Mouse (Mus musculus) gastrocnemius, adult 8-10 months (tissue): ENCODE data around the gene Mrgpre. TPM values are rescaled to one million over a fixed set of nuclear protein-coding genes. Genes with fewer than 3 reads are reported as not detected.

ENCODE experiments used
- DNase-seq, 2 experiments: peaks; one replicate each; pipeline ENCODE4 v3.0.0; 2022; ENCODE audit warnings: low spot score in 2 of 2
- microRNA-seq: library from miRNA; unstranded; fragments of <30 nt; microRNA quantifications from one replicate; pipeline ENCODE4 v1.2.0, GENCODE M21; 2022
- total RNA-seq, 4 experiments: library from RNA; stranded (reverse); gene quantifications; 2 replicates each; pipeline ENCODE4 v1.2.4; 2022

The Mrgpre gene
- total RNA-seq, 4 experiments from 2014 or later, result 0.32 to 0.87 (median 0.44) TPM

DNA sequence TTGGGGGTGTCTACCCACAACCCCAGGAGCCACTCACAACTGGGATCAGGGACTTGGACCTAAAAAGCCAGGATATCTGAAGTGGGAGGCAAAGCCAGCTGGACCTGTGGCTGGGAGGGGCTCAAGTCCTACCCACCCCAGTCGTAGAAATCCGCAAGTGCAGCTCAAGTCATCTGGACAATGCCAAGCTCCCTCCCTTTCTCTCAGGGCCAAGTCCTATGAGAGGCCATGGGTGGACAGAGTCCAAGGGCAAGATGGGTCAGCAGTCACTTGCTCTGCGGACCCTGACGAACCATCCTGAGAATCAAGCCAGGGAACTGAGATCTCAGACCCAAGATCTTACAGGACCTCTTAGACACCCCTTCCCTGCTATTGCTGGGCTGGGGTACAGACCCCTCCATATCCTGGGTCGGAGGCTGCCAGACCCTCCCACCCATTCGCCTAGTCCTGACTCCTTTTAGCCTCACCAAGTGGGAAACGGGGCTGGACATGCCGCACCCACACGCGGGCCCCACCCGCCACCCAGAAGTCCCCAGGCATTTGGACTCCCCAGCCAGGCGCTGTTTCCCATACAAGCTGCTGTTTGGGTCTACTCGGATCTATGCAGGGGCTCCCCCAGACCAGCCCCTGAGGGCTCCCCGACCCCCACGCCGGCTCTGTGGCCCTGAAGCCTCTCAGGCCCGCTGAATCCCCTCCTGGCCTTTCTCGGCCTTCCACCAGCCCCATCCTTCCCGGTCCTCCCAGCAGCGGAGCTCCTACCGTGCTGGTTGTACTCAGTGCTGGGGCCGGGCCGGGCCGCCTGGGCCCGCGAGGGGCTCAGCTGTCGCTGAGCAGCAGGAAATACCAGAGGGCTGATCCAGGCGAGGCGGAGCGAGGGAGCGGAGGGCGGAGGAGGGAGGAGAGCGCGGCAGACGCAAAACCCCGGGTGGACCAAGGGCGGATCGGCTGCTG is 44.5 kb downstream of the Mrgpre start:
- DNase-seq, result peak; percentile 72 to 80

DNA sequence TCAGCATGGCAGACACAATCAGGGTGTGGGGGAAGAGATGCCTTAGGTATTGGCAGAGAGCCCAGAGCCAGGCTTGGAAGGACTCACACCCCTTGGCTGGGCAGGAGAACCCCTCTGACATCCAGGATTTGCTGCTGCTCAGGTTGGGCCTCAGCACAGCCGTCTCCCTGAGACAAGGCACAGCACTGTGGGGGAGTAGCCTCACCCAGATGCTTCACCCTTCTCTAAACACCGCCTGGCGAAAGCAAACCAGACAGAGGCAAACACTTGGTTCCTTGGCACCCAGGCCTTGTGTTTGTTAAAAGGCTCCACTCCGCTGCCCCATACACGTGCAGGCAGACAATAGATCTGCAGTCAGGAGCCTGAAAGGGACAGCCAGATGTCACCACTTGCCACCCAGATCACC is 45.7 kb downstream of the Mrgpre start:
- DNase-seq, result no peak

DNA sequence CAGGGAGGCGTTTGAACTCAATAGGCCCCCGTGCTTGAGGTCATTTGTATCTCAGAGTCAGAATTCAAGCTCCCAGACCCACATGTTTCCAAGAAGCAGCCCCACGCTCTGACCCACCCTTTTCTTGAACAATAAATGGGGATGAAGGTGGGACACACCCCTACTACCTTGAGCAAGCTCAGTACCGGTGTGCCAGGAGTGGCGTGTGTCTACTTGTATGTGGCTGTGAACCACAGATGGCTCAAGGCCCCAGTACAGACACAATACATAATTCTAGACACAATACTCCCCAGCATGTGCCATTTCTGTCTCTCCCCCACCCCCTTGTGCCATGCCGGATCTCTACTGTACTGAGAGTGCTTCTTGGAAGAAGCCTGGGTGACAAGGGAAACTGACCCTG is 46.1 kb downstream of the Mrgpre start:
- DNase-seq, result no peak

DNA sequence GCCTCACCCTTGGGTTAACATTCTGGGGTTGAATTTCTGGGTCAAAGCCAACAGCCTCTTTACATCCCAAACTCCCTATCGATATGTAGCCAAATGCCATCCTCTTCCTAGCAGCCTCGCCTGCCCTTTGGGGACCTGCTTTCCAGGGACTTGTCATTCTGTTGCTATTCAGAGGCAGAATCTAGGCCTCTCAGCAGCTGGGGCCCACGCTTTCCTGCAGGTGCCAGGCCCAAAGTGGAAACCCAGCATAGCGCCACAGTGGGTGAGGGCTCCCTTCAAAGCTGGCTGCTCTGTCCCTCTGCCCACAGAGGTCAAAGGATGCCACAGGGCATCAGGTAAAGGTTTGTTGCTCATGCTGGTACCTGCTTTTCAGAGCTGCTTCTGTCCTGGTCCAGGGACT is 50.6 kb downstream of the Mrgpre start:
- DNase-seq, result no peak

DNA sequence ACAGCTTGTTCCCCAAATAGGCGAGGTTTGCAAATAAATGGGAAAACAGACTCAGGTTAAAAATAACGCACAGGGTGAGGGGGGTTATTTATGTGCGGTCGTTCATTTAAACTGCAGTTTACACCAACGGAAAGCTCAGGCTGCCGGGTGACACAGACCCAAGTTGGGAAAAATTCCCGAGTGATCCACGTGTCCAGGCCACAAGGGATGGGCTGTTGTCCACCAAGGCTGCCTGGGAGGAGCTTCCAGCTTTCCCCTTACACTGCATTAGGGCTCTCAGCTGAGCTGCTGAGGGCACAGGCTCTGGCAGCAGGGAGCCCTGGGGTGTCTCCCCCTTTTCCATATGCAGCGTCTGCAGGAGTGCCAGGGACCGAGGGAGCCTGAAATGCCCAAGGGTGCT is 54.4 kb downstream of the Mrgpre start:
- DNase-seq, result peak in 1 of 2 experiments; percentile 33

Small RNAs within 50 kb of the gene (microRNA-seq; reads per million reads assigned to microRNA genes)
- not detected for gene Gm22064

Other genes starting within 250 kb of the Mrgpre start
- 100 to 1,000 TPM; 181 to 185 (median 183) TPM for gene Nap1l4, start 235.4 kb downstream of the Mrgpre start, total RNA-seq
- gene Cars, start 184.4 kb downstream of the Mrgpre start, total RNA-seq, result 10 to 100 TPM; 31.9 to 41.9 (median 38.4) TPM
- gene Tnfrsf26, start 155.8 kb downstream of the Mrgpre start, total RNA-seq, result under 1 TPM; 0.07 to 0.21 (median 0.14) TPM
- gene Tnfrsf22, start 134.8 kb downstream of the Mrgpre start, total RNA-seq, result 1 to 10 TPM; 1.2 to 2.8 (median 1.7) TPM
- gene Tnfrsf23, start 98.6 kb downstream of the Mrgpre start, total RNA-seq, result 1 to 10 TPM; 2.5 to 4.6 (median 3.4) TPM
- 10 to 100 TPM; 11.2 to 17.7 (median 14.1) TPM for gene Osbpl5, start 27.5 kb downstream of the Mrgpre start, total RNA-seq
- under 1 TPM; 0.29 to 0.86 (median 0.33) TPM for gene Mrgprg, start 17.5 kb downstream of the Mrgpre start, total RNA-seq
- gene Nadsyn1, start 38.3 kb upstream of the Mrgpre start, total RNA-seq, result 1 to 10 TPM; 2.5 to 3.6 (median 2.8) TPM
- gene Dhcr7, start 38.6 kb upstream of the Mrgpre start, total RNA-seq, result 1 to 10 TPM; 3.8 to 8.2 (median 4.7) TPM
- not detected for gene Gm498, start 82.3 kb upstream of the Mrgpre start, total RNA-seq
- under 1 TPM; 0.07 to 0.13 (median 0.08) TPM for gene Shank2, start 217.4 kb upstream of the Mrgpre start, total RNA-seq